26 mouse cellular contexts compared by ENCODE assay signal in genomic region chr9:15297112-15297511, GRCm38 (mm10). TPM values are rescaled to one million over a fixed set of nuclear protein-coding genes. Genes with fewer than 3 reads are reported as not detected.
"Had no signal": no experiment of that assay in that cellular context is flagged by ENCODE, and none has a peak within 500 bp of the region (broad histone marks: within the 10 kb centered on the region; RNA-seq: fewer than 3 reads in every experiment).

No protein-coding gene starts in this region.

- H3K36me3 ChIP-seq: liver, embryonic 12.5 days had no signal

- H3K4me2 ChIP-seq: heart, embryonic 11.5 days; heart, embryonic 13.5 days; heart, embryonic 15.5 days; hindbrain, embryonic 13.5 days; hindbrain, embryonic 15.5 days; limb, embryonic 13.5 days; limb, embryonic 15.5 days; liver, embryonic 12.5 days had no signal

- DNase-seq: gastrocnemius, postnatal 14 days; gastrocnemius, postnatal 36 days; heart, adult 11 months; heart, adult 2 months; heart, postnatal 14 days; heart, postnatal 36 days; kidney, adult 11 months; kidney, adult 8-10 months; kidney, postnatal 36 days; layer of hippocampus, adult 9-11 months; layer of hippocampus, postnatal 36 days; left cerebral cortex, postnatal 4 days had no signal

- H3K9me3 ChIP-seq: heart, embryonic 13.5 days; heart, embryonic 15.5 days; hindbrain, embryonic 13.5 days; hindbrain, embryonic 15.5 days; limb, embryonic 13.5 days; limb, embryonic 15.5 days; liver, embryonic 12.5 days had no signal

- H3K27ac ChIP-seq: heart, adult 2 months; heart, embryonic 13.5 days; heart, embryonic 15.5 days; hindbrain, embryonic 13.5 days; hindbrain, embryonic 15.5 days; hindbrain, postnatal 0 days; kidney, postnatal 0 days; limb, embryonic 13.5 days; limb, embryonic 15.5 days; liver, embryonic 12.5 days; liver, embryonic 14.5 days had no signal

- H3K4me1 ChIP-seq: heart, embryonic 13.5 days; heart, embryonic 15.5 days; hindbrain, embryonic 13.5 days had no signal

- H3K27me3 ChIP-seq: heart, embryonic 13.5 days; heart, embryonic 15.5 days; hindbrain, embryonic 13.5 days; hindbrain, embryonic 15.5 days; limb, embryonic 13.5 days; limb, embryonic 15.5 days; liver, embryonic 12.5 days had no signal

- H3K9ac ChIP-seq: heart, embryonic 13.5 days; heart, embryonic 15.5 days; hindbrain, embryonic 13.5 days; hindbrain, embryonic 15.5 days; limb, embryonic 13.5 days; limb, embryonic 15.5 days; liver, embryonic 12.5 days; liver, embryonic 14.5 days had no signal

- H3K4me3 ChIP-seq: heart, adult 2 months; heart, embryonic 13.5 days; heart, embryonic 15.5 days; hindbrain, embryonic 13.5 days; hindbrain, embryonic 15.5 days; limb, embryonic 13.5 days; limb, embryonic 15.5 days; liver, embryonic 12.5 days had no signal

- ATAC-seq: hindbrain, postnatal 0 days; intestine, embryonic 16.5 days; liver, embryonic 12.5 days had no signal

RNA-seq across cellular contexts. Expression of gene Vstm5, which starts 58.3 kb away (rescaled TPM):
- total RNA-seq: gastrocnemius, adult 8-10 months; hematopoietic stem cell, adult 5-6 weeks had no signal
